Mouse (Mus musculus): Measurements from ENCODE around the gene Mief1. TPM values are rescaled to one million over a fixed set of nuclear protein-coding genes. Genes with fewer than 3 reads are reported as not detected.

Gene Mief1
- polyA plus RNA-seq (2015; fragmentation: Nextera tagmentation; extraction: Ambion mirVana), result 37.8 and 39.1 TPM in 2 replicates

DNA sequence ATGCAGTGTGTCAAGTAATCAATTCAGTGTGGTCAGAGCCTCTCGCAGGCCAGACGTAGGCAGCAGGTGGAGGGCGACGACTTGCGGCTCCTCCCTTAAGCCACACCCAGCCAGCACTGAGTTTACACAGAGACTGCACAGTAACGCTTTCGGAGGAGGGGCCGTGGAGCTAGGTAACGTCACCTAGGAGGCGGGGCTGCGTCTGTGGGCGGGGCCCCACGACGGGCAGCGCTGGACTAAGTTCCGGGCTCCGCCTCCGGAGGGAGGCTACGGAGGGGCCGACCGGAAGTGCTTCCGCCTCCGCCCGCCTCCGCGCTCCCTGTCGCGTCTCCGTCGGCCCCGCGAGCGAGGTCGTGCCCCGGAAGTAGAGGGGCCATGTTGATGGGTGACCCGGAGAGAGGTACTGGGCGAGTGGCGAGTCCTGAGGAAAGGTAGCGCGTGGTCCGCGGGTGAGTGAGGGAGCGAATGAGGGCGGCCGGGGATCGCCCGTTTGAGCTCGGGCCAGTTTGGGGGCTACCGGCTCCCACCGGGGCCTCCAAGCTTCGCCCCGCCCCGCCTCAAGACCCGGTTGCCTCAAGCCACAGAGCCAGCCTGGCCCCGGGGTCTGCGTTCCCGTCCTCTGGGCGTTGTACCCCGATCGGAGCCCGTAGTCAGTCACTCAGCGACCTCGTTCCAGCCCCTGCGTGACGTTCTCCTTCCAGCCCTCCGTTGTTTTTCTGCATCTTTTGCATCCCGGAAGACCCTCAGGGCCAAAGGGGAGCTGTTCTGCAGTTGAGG is at the start of gene Mief1:
Gene Mief1 (plus strand): TSS at position 286 of the 777 bp plus-strand sequence.
- Histone ChIP-seq H3K4me1 (replicated peaks) (peaks cover 30% of the 10 kb centered on the region), H3K36me3 (peaks cover 33% of the 10 kb centered on the region), H3K4me3 (peak within 1 kb of the TSS; percentile 91), H3K27me3 (no peaks in the 10 kb centered on the region), H3K4me2 (peak within 1 kb of the TSS; percentile 93), H3K27ac (replicated peaks) (peak within 1 kb of the TSS; percentile 87), H3K9ac (peak within 1 kb of the TSS; percentile 91), H3K9me3 (no peaks in the 10 kb centered on the region)
- peak; percentile 96 for ATAC-seq (ENCODE audit: low read depth)
- WGBS, result under 1% methylated on average over 65 of the region's 67 CpGs

DNA sequence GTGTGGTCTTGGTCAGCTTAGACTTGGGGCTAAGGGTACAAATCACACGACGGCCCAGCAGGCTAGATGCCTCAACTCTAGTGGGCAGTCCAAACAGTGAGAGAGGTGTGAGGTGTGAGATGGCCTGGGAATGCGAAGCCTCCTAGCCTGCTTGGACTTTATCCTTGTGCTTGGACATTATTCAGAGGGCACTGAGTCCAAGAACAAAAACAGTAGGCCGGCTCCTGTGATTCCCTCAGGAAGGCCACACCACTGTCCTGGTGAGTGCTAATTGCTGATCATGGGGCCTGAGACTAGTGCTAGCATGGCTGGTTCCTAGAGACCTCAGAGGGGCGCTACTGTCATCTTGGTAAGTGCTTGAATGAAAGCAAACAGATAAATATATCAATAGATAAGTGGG is 44.9 kb upstream of the Mief1 start:
- ATAC-seq (ENCODE audit: low read depth), result no peak
- Histone ChIP-seq H3K4me1 (replicated peaks) (peaks cover 40% of the 10 kb centered on the region), H3K9me3 (no peaks in the 10 kb centered on the region), H3K4me3 (no peak overlapping the region), H3K4me2 (no peak overlapping the region), H3K36me3 (no peaks in the 10 kb centered on the region), H3K9ac (no peak overlapping the region), H3K27ac (replicated peaks) (no peak overlapping the region), H3K27me3 (no peaks in the 10 kb centered on the region)
- WGBS, result 78% methylated on average over 5 of the region's 5 CpGs

DNA sequence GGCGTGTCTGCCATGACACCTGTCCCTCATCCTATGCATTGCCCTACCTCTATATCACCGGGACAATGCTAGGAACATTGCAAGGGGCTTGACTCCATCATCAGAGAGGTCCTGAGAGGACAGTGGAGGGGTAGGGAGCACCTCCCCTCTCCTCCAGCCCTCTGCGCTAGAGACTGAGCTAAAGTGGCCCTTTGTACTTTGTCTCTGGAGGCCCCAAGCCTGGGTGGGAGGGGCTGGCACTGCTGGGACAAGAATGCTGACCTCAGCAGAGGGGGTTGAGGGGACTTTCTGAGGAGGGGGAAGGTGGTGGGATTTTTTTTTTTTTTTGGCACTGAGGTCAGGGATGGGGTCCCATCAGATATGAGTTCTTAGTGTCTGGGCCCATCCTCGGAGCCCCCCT is 43.7 kb upstream of the Mief1 start:
- Histone ChIP-seq H3K27me3 (no peaks in the 10 kb centered on the region), H3K36me3 (no peaks in the 10 kb centered on the region), H3K4me2 (no peak overlapping the region), H3K9me3 (no peaks in the 10 kb centered on the region), H3K27ac (replicated peaks) (no peak overlapping the region), H3K4me1 (replicated peaks) (peaks cover 42% of the 10 kb centered on the region), H3K9ac (no peak overlapping the region), H3K4me3 (no peak overlapping the region)
- 69% methylated on average over 4 of the region's 4 CpGs for WGBS
- 0 out of 2 replicates have a peak, but pooled peaks have one; percentile 40 for ATAC-seq (ENCODE audit: low read depth)

DNA sequence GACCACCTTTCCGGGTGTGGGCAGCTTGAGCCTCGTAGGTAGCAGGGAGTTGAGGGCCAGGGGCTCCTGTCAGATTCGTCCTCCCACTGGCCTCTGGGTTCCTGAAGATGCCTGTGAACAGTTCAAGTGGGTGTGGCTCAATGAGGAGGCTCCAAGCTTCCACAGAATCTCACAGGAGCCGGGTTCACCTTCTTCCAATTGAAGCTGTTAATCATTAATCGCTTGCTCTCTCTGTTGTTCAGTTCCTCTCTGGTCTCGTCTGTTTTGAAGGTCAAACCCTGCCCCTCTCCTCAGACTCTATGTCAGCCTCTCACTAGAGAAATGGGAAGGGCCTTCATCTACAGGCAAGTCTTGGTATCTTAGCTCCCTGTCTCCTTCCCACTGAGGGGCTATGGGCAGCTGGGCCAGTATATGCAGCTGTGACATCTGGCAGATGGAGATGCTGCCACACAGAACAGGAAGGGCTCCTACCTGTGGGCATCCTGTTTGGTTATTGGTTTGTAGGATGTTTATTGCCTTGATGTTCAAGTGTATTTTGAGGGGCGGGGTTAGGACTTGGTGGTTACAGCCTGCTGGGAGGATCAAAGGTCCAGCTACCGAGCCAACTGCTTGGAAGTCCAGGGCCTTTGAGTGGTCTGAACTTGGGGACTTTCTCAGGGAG is 42.1 kb upstream of the Mief1 start:
- Histone ChIP-seq H3K36me3 (no peaks in the 10 kb centered on the region), H3K9me3 (no peaks in the 10 kb centered on the region), H3K27me3 (no peaks in the 10 kb centered on the region), H3K9ac (no peak overlapping the region), H3K4me3 (no peak overlapping the region), H3K4me2 (no peak overlapping the region), H3K27ac (replicated peaks) (no peak overlapping the region), H3K4me1 (replicated peaks) (peaks cover 42% of the 10 kb centered on the region)
- no peak for ATAC-seq (ENCODE audit: low read depth)
- 59% methylated on average over 8 of the region's 8 CpGs for WGBS

DNA sequence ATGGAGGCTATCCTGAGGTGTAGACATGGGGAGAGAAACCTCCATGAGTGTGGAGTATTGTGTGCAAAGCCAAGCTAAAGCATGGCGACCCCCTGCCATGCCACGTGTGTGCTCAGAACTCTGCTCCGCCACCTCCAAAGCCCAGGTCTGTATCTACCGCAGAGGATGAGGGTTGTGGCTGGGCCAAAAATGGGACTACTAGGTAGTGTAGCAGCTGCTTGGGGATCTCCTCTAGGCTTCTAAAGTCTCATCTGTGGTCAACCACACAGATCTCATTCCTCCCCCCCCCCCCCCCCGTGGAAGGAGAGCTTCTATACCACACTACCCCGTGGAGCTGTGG is 41.6 kb upstream of the Mief1 start:
- no peak overlapping the region for H3K4me2 ChIP-seq
- no peak overlapping the region for H3K4me3 ChIP-seq
- H3K9ac ChIP-seq, result no peak overlapping the region
- WGBS, result 84% methylated on average over 6 of the region's 6 CpGs
- H3K27ac ChIP-seq (replicated peaks), result no peak overlapping the region
- H3K27me3 ChIP-seq, result no peaks in the 10 kb centered on the region
- ATAC-seq (ENCODE audit: low read depth), result no peak
- peaks cover 42% of the 10 kb centered on the region for H3K4me1 ChIP-seq (replicated peaks)
- H3K9me3 ChIP-seq, result no peaks in the 10 kb centered on the region
- H3K36me3 ChIP-seq, result no peaks in the 10 kb centered on the region

DNA sequence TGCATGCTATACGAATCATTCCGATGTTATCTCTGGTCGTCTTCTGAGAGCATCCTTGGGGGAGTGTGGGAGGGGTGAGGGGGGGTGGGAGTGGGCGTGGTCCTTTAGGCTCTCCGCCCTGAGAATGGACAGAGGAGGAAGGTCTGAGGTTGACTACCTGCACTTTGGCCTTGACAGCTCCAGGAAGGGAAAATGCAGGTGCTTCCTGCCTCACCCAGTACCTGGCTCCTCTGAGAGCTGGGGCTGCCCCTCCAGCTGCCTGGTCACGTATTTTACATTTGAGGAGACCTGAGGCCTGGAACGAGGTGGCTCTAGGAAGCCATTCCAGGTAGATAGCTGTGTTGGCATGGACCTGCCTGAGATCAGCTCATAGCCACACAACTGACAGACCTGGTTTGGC is 41.0 kb upstream of the Mief1 start:
- H3K27ac ChIP-seq (replicated peaks), result no peak overlapping the region
- H3K4me3 ChIP-seq, result no peak overlapping the region
- no peaks in the 10 kb centered on the region for H3K9me3 ChIP-seq
- H3K27me3 ChIP-seq, result no peaks in the 10 kb centered on the region
- WGBS, result 83% methylated on average over 7 of the region's 7 CpGs
- peaks cover 42% of the 10 kb centered on the region for H3K4me1 ChIP-seq (replicated peaks)
- no peak overlapping the region for H3K4me2 ChIP-seq
- no peak overlapping the region for H3K9ac ChIP-seq
- no peak for ATAC-seq (ENCODE audit: low read depth)
- H3K36me3 ChIP-seq, result no peaks in the 10 kb centered on the region

DNA sequence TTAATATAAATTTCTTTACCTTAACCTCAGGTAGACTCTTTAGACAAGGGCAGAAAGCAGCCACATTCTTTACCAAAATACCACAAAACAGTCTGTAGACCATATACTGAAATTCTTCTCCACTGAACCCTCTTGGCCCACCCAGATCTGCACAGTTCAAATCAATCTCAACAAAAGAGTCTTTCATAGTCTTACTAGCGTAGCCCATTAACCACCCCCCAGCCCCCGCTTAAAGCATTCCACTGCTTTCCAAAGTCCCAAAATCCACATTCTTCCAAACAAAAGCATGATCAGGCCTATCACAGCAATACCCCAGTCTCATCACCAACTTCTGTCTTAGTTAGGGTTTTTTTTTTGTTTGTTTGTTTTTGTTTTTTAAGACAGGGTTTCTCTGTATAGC is 34.3 kb upstream of the Mief1 start:
- H3K4me2 ChIP-seq, result no peak overlapping the region
- ATAC-seq (ENCODE audit: low read depth), result no peak
- H3K4me1 ChIP-seq (replicated peaks), result peaks cover 12% of the 10 kb centered on the region; the same call in 1 of the 2 replicates
- WGBS, result 41% methylated on average over 2 of the region's 2 CpGs
- H3K4me3 ChIP-seq, result no peak overlapping the region
- H3K9ac ChIP-seq, result no peak overlapping the region
- no peaks in the 10 kb centered on the region for H3K36me3 ChIP-seq
- H3K9me3 ChIP-seq, result no peaks in the 10 kb centered on the region
- H3K27ac ChIP-seq (replicated peaks), result no peak overlapping the region
- no peaks in the 10 kb centered on the region for H3K27me3 ChIP-seq

DNA sequence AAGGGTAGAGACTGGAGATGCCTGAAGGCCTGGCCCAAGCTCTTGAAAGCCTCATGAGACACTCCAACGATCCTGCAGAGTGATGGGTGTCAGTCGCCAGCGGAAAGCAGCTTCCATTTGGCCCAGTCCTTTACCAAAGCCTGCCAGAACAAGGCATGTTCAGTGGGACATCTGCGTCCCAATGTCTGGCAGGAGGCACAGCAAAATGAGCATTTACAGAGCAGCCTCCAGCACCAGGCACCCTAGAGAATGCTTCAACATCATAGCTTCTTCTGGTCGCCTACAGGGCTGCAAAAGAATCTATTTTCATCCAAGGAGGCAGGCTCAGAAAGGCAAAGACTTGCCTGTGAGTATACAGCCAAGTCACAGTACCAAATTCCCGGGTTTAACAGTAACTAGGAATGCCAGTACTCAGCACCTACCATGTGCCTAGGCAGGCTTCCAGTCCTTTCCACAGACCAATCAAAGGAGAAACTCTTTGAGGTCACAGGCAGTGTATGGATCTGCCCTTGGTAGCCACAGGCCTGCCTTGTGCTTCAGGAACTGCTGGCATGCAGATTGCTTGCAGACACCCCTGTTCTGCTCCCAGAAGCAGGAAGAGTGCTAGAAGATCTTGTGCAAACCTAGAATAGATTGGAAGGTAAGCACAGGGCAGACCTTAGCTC is 31.6 kb upstream of the Mief1 start:
- no peak for ATAC-seq (ENCODE audit: low read depth)
- WGBS, result 78% methylated on average over 6 of the region's 6 CpGs
- no peak overlapping the region for H3K4me2 ChIP-seq
- H3K4me1 ChIP-seq (replicated peaks), result peaks cover 12% of the 10 kb centered on the region; the same call in 1 of the 2 replicates
- 0 out of 2 replicates have a peak overlapping the region, but pooled peaks have one; percentile 3 for H3K27ac ChIP-seq (replicated peaks)
- no peak overlapping the region for H3K9ac ChIP-seq
- no peaks in the 10 kb centered on the region for H3K9me3 ChIP-seq
- H3K36me3 ChIP-seq, result no peaks in the 10 kb centered on the region
- no peak overlapping the region for H3K4me3 ChIP-seq
- no peaks in the 10 kb centered on the region for H3K27me3 ChIP-seq

DNA sequence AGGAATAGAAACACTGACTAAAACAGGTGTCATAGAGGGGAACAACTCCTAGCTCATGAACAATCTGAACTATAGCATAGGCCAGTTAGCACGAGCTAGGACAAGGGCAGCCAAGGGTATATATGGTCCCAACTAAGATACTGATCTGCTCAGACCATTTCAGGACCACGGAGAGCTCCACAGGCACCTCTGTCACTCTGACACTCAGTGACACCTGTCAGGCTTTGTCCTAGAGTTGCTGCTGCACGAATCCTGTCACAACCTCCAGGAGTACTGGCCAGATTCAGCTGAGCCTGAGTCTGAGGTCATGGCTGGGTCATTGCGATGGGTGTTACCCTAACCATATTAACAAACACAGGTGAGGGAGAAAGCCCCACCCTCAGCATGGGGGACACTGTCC is 30.4 kb upstream of the Mief1 start:
- H3K36me3 ChIP-seq, result no peaks in the 10 kb centered on the region
- H3K4me2 ChIP-seq, result no peak overlapping the region
- no peak overlapping the region for H3K27ac ChIP-seq (replicated peaks)
- peaks cover 16% of the 10 kb centered on the region; the same call in 1 of the 2 replicates for H3K4me1 ChIP-seq (replicated peaks)
- H3K4me3 ChIP-seq, result no peak overlapping the region
- no peaks in the 10 kb centered on the region for H3K27me3 ChIP-seq
- H3K9ac ChIP-seq, result no peak overlapping the region
- no peaks in the 10 kb centered on the region for H3K9me3 ChIP-seq
- ATAC-seq (ENCODE audit: low read depth), result no peak
- WGBS, result 39% methylated on average over 4 of the region's 4 CpGs

DNA sequence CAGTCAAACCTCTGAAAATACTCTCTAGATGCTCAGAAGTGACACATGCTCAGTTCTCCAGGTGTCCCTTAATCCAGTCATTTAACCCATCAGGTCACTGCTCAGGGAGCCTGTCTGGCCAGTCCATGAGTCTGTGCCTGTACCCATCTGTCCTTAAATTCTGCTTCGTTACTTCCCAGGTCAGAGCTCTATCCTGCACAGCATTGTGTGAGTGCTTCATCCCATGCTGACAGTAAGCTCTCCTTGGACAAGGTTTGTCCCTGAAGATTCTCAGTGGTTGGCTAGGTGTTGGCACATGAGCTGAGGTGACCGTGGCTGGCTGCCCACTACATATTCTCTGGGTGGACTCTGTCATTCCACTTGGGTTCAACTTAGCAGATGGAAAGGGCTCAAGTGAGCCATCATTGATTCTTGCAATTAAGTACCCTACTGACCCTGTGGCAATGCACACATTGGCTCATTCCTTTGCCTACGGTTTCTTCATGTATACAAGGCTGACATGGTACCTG is 27.7 kb upstream of the Mief1 start:
- Histone ChIP-seq H3K36me3 (peaks cover 2% of the 10 kb centered on the region), H3K4me2 (no peak overlapping the region), H3K27me3 (no peaks in the 10 kb centered on the region), H3K4me3 (no peak overlapping the region), H3K27ac (replicated peaks) (no peak overlapping the region), H3K4me1 (replicated peaks) (peaks cover 18% of the 10 kb centered on the region; the same call in 1 of the 2 replicates), H3K9me3 (no peaks in the 10 kb centered on the region), H3K9ac (no peak overlapping the region)
- ATAC-seq (ENCODE audit: low read depth), result no peak
- 94% methylated on average over 3 of the region's 3 CpGs for WGBS

DNA sequence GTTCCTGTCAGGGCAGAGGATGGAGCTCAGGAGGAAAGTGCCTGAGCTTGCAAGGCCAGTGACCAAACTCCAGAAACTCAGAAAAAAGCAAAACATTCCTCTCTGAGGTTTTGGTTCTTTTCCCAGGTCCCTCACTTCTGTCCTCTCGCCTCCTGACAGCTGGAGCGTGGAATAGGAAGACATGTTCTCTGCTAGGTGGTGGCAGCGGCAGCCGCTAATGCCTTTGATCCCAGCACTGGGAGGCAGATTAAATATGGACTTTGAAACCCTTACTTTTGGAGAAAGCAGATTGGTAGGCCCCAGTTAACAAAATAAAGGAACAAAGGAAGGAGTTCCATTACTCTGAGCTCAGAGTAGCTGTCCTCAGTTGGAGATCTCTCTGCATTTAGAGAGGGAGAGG is 25.4 kb upstream of the Mief1 start:
- H3K36me3 ChIP-seq, result peaks cover 22% of the 10 kb centered on the region
- H3K9me3 ChIP-seq, result no peaks in the 10 kb centered on the region
- H3K4me1 ChIP-seq (replicated peaks), result peaks cover 11% of the 10 kb centered on the region; the same call in 1 of the 2 replicates
- 29% methylated on average over 4 of the region's 4 CpGs for WGBS
- no peak overlapping the region for H3K9ac ChIP-seq
- no peak overlapping the region for H3K4me2 ChIP-seq
- H3K27me3 ChIP-seq, result no peaks in the 10 kb centered on the region
- 0 out of 2 replicates have a peak overlapping the region, but pooled peaks have one; percentile 13 for H3K27ac ChIP-seq (replicated peaks)
- no peak for ATAC-seq (ENCODE audit: low read depth)
- no peak overlapping the region for H3K4me3 ChIP-seq

DNA sequence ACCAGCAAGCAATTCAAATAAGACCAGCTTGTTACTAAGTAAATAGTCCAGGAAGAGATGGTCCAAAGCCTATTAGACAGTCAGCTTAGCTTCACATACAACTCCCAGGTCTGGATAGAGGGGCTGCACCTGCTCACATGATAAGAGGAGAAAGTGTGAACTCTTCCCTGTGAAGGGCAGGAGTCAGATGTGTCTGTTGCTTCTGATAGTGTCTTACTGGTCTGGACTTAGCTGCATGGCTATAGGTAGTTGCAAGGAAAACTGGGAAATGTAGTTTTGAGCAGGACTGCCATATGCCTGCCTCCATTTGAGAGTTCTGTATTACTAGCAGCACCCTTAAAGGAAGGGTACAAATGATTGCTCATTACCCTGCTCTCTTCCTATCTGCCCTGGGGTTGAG is 20.1 kb upstream of the Mief1 start:
- no peak for ATAC-seq (ENCODE audit: low read depth)
- peaks cover 35% of the 10 kb centered on the region for H3K36me3 ChIP-seq

More for the DNA sequence above, 20.1 kb upstream of the Mief1 start:
- H3K27me3 ChIP-seq, result no peaks in the 10 kb centered on the region
- H3K4me2 ChIP-seq, result no peak overlapping the region
- H3K4me3 ChIP-seq, result no peak overlapping the region
- H3K4me1 ChIP-seq (replicated peaks), result no peaks in the 10 kb centered on the region
- H3K9me3 ChIP-seq, result no peaks in the 10 kb centered on the region
- H3K9ac ChIP-seq, result no peak overlapping the region
- no peak overlapping the region for H3K27ac ChIP-seq (replicated peaks)

Data from neural tube, embryonic 13.5 days (tissue).